Mouse (Mus musculus) heart, postnatal 14 days (tissue): ENCODE results near the gene Zfp978. TPM values are rescaled to one million over a fixed set of nuclear protein-coding genes. Genes with fewer than 3 reads are reported as not detected.

Source experiments
- DNase-seq, 2 experiments: peaks; one replicate each; pipeline ENCODE4 v3.0.0; 2021 to 2022
- intact Hi-C: fragments of 180-260 bp; cut with DNase I; formaldehyde crosslinking; loops from one replicate; pipeline ENCODE4 v1.15.1; 2025
- total RNA-seq, 2 experiments: library from RNA; stranded (reverse); gene quantifications; 2 replicates each; pipeline ENCODE4 v1.2.3; 2021

The Zfp978 gene
- total RNA-seq, 2 experiments from 2014 or later: 0.17 to 0.29 TPM

GRCm38 (mm10) chr4:147433017-147433416, 71.9 kb downstream of the Zfp978 start:
- intact Hi-C loops: loop anchor here (5.0 kb wide), 1 partner anchor 311 kb away; no protein-coding TSS in a partner anchor
- no peak for DNase-seq

GRCm38 (mm10) chr4:147433874-147434273, 72.8 kb downstream of the Zfp978 start:
- intact Hi-C loops: loop anchor here (5.0 kb wide), 1 partner anchor 312 kb away; no protein-coding TSS in a partner anchor
- DNase-seq: no peak

Other genes with a start within 250 kb of the Zfp978 start
- 1 to 10 TPM; 7.4 to 7.7 TPM for gene Zfp991, start 229.3 kb upstream of the Zfp978 start, total RNA-seq
- gene Zfp988, start 55.6 kb upstream of the Zfp978 start, total RNA-seq: not detected
- gene Zfp982, start 131.1 kb downstream of the Zfp978 start, total RNA-seq: 1 to 10 TPM; 8.2 to 8.4 TPM
- under 1 TPM; 0.26 to 0.27 TPM for gene Gm16503, start 178.9 kb downstream of the Zfp978 start, total RNA-seq
- under 1 TPM; 0.20 to 0.33 TPM for gene Zfp985, start 192.0 kb downstream of the Zfp978 start, total RNA-seq